Mouse (Mus musculus): ENCODE data around the gene Nmt2. TPM values are rescaled to one million over a fixed set of nuclear protein-coding genes. Genes with fewer than 3 reads are reported as not detected.

The Nmt2 gene
- polyA plus RNA-seq (2012): 10.3 and 20.5 TPM in 2 replicates

GRCm38 (mm10) chr2:3283602-3284472, at the start of gene Nmt2:
TSS of gene Nmt2 (plus strand) at chr2:3284212.

GRCm38 (mm10) chr2:3332484-3333242, 48.7 kb downstream of the Nmt2 start, which contains the start of gene Rpp38:
TSS of gene Rpp38 (minus strand) at chr2:3332643.

GRCm38 (mm10) chr2:3335611-3336301, 51.7 kb downstream of the Nmt2 start, which contains the start of gene Acbd7:
TSS of gene Acbd7 (plus strand) at chr2:3336168.

Other genes starting within 250 kb of the Nmt2 start
- 5.3 and 8.0 TPM in 2 replicates for gene Fam171a1, start 170.0 kb upstream of the Nmt2 start, polyA plus RNA-seq (2012)
- 0.41 and 0.76 TPM in 2 replicates for gene Rpp38, start 48.4 kb downstream of the Nmt2 start, polyA plus RNA-seq (2012)
- not detected in 2 replicates for gene Acbd7, start 52.0 kb downstream of the Nmt2 start, polyA plus RNA-seq (2012)
- gene Olah, start 113.0 kb downstream of the Nmt2 start, polyA plus RNA-seq (2012): 0.12 TPM in 1 of 2 replicates, not detected in the other
- gene Meig1, start 138.4 kb downstream of the Nmt2 start, polyA plus RNA-seq (2012): not detected in 2 replicates
- 0.67 and 1.2 TPM in 2 replicates for gene Dclre1c, start 139.9 kb downstream of the Nmt2 start, polyA plus RNA-seq (2012)
- gene Suv39h2, start 190.8 kb downstream of the Nmt2 start, polyA plus RNA-seq (2012): 4.5 TPM in 2 replicates
- gene Gm45902, start 228.6 kb downstream of the Nmt2 start, polyA plus RNA-seq (2012): 2.4 and 2.5 TPM in 2 replicates
- gene Hspa14, start 228.6 kb downstream of the Nmt2 start, polyA plus RNA-seq (2012): 6.8 and 8.0 TPM in 2 replicates
- 0.04 and 0.07 TPM in 2 replicates for gene Cdnf, start 228.8 kb downstream of the Nmt2 start, polyA plus RNA-seq (2012)